Mouse (Mus musculus) liver, embryonic 13.5 days (tissue): Measurements from ENCODE around the gene Hspa1a. TPM values are rescaled to one million over a fixed set of nuclear protein-coding genes. Genes with fewer than 3 reads are reported as not detected.
"Not testable (repeated sequence)": the region's sequence is repeated elsewhere in the genome, so short reads cannot be mapped to it uniquely, and the experiment has no call there.

ENCODE experiments used
- ATAC-seq: fragments of 200-750 bp; cut with Nextera tagmentation; 2 replicates; pipeline ENCODE4 v1.8.0; 2017; ENCODE audit warnings: low read depth, mild to moderate bottlenecking, moderate number of reproducible peaks, moderate library complexity
- DNase-seq: peaks from one replicate; pipeline ENCODE4 v3.0.0; 2022
- H3K27ac ChIP-seq: fragments of 300-500 bp; sonication (generic); 2 replicates; pipeline ENCODE4 v1.5.1; 2015; ENCODE audit warnings: moderate library complexity, mild to moderate bottlenecking, inconsistent platforms
- H3K27me3 ChIP-seq: fragments of 300-500 bp; sonication (generic); 2 replicates; pipeline ENCODE4 v1.6.1; 2015; ENCODE audit warnings: mild to moderate bottlenecking, inconsistent platforms
- H3K36me3 ChIP-seq: fragments of 300-500 bp; sonication (generic); 2 replicates; pipeline ENCODE4 v1.6.1; 2015; ENCODE audit warnings: mild to moderate bottlenecking, inconsistent platforms
- H3K4me1 ChIP-seq: fragments of 300-500 bp; sonication (generic); replicated peaks from 2 replicates; pipeline ENCODE4 v1.6.1; 2015; ENCODE audit warnings: inconsistent platforms
- H3K4me2 ChIP-seq: fragments of 300-500 bp; sonication (generic); 2 replicates; pipeline ENCODE4 v1.6.1; 2015; ENCODE audit warnings: inconsistent platforms, mild to moderate bottlenecking, moderate library complexity
- H3K4me3 ChIP-seq: fragments of 300-500 bp; sonication (generic); replicated peaks from 2 replicates; pipeline ENCODE4 v1.5.1; 2015; ENCODE audit warnings: mild to moderate bottlenecking, inconsistent platforms
- H3K9ac ChIP-seq: fragments of 300-500 bp; sonication (generic); 2 replicates; pipeline ENCODE4 v1.6.1; 2015; ENCODE audit warnings: mild to moderate bottlenecking, inconsistent platforms
- H3K9me3 ChIP-seq: fragments of 300-500 bp; sonication (generic); replicated peaks from 2 replicates; pipeline ENCODE4 v1.6.1; 2016; ENCODE audit warnings: inconsistent platforms
- WGBS: fragments of 180-500 bp; shearing (Covaris S2); methylation state at CpG from one replicate; pipeline ENCODE4 v1.1.7; 2015; ENCODE audit not compliant: insufficient replicate concordance; 5-methylcytosine and 5-hydroxymethylcytosine counted together
- polyA plus RNA-seq: library from polyadenylated mRNA; unstranded; fragments of >200 nt; fragmentation: Nextera tagmentation; extraction: Ambion mirVana; gene quantifications from 2 replicates; pipeline ENCODE4 v1.2.1, GENCODE M21; 2015

Hspa1a gene
- polyA plus RNA-seq, 1 experiment from 2014 or later = 2.1 TPM

GRCm38 (mm10) chr17:34962125-34962524, 9.8 kb downstream of the Hspa1a start:
- ATAC-seq = no peak

GRCm38 (mm10) chr17:34960702-34961493, 11.1 kb downstream of the Hspa1a start:
- Histone ChIP-seq H3K4me2 (no peak overlapping the region), H3K9ac (no peak overlapping the region), H3K9me3 (no peaks in the 10 kb centered on the region), H3K27ac (no peak overlapping the region), H3K27me3 (peaks cover 77% of the 10 kb centered on the region), H3K4me3 (no peak overlapping the region; the same call in 1 of the 2 replicates), H3K36me3 (no peaks in the 10 kb centered on the region), H3K4me1 (peaks cover 19% of the 10 kb centered on the region)
- DNase-seq (no peak), ATAC-seq (no peak)

More at GRCm38 (mm10) chr17:34962125-34962524, 9.8 kb downstream of the Hspa1a start:
- Histone ChIP-seq H3K4me1 (peaks cover 20% of the 10 kb centered on the region), H3K9ac (no peak overlapping the region), H3K36me3 (no peaks in the 10 kb centered on the region), H3K27me3 (peaks cover 74% of the 10 kb centered on the region), H3K4me3 (no peak overlapping the region), H3K4me2 (no peak overlapping the region), H3K27ac (no peak overlapping the region), H3K9me3 (no peaks in the 10 kb centered on the region)
- WGBS = 20% methylated on average over 3 of the region's 3 CpGs
- no peak for DNase-seq

GRCm38 (mm10) chr17:34959881-34960515, 12.0 kb downstream of the Hspa1a start:
- ATAC-seq = peak; percentile 41; the same call in 1 of the 2 replicates
- Histone ChIP-seq H3K27me3 (peaks cover 77% of the 10 kb centered on the region), H3K4me1 (peaks cover 15% of the 10 kb centered on the region), H3K4me2 (peak overlapping the region; percentile 85), H3K4me3 (peak overlapping the region; percentile 58), H3K9me3 (no peaks in the 10 kb centered on the region), H3K9ac (peak overlapping the region; percentile 72), H3K36me3 (no peaks in the 10 kb centered on the region), H3K27ac (peak overlapping the region; percentile 79)
- DNase-seq = peak; percentile 51
- 6% methylated on average over 12 of the region's 12 CpGs for WGBS

GRCm38 (mm10) chr17:34959130-34959778, 12.7 kb downstream of the Hspa1a start, which contains the start of gene Hspa1b:
Gene Hspa1b, minus strand, starts transcription at chr17:34959238.
- Histone ChIP-seq H3K9ac (peak within 1 kb of the TSS; percentile 72), H3K27me3 (peaks cover 74% of the 10 kb centered on the region), H3K4me3 (peak within 1 kb of the TSS; percentile 58), H3K4me2 (peak within 1 kb of the TSS; percentile 85), H3K27ac (peak within 1 kb of the TSS; percentile 79), H3K4me1 (peaks cover 15% of the 10 kb centered on the region)
- H3K36me3 ChIP-seq, H3K9me3 ChIP-seq: not testable (repeated sequence)
- DNase-seq (peak; percentile 81), ATAC-seq (peak; percentile 88)
- WGBS = under 1% methylated on average over 32 of the region's 32 CpGs

GRCm38 (mm10) chr17:34958734-34959129, 13.2 kb downstream of the Hspa1a start:
- not testable (repeated sequence) for DNase-seq, H3K9ac ChIP-seq, H3K27ac ChIP-seq, H3K9me3 ChIP-seq, ATAC-seq, H3K36me3 ChIP-seq
- Histone ChIP-seq H3K4me1 (peaks cover 15% of the 10 kb centered on the region), H3K27me3 (peaks cover 71% of the 10 kb centered on the region), H3K4me2 (peak overlapping the region; percentile 85), H3K4me3 (peak overlapping the region; percentile 58)
- 3% methylated on average over 33 of the region's 47 CpGs for WGBS

GRCm38 (mm10) chr17:34957966-34958365, 14.0 kb downstream of the Hspa1a start:
- not testable (repeated sequence) for ATAC-seq, H3K4me2 ChIP-seq, DNase-seq

GRCm38 (mm10) chr17:34957291-34957690, 14.7 kb downstream of the Hspa1a start:
- not testable (repeated sequence) for DNase-seq, H3K9me3 ChIP-seq, H3K9ac ChIP-seq, H3K36me3 ChIP-seq, H3K4me2 ChIP-seq, H3K27ac ChIP-seq, H3K4me3 ChIP-seq, ATAC-seq
- Histone ChIP-seq H3K4me1 (peaks cover 22% of the 10 kb centered on the region), H3K27me3 (peaks cover 60% of the 10 kb centered on the region)
- WGBS = 20% methylated on average over 29 of the region's 40 CpGs

More at GRCm38 (mm10) chr17:34957966-34958365, 14.0 kb downstream of the Hspa1a start:
- 21% methylated on average over 26 of the region's 40 CpGs for WGBS
- Histone ChIP-seq H3K4me1 (peaks cover 21% of the 10 kb centered on the region), H3K27me3 (peaks cover 63% of the 10 kb centered on the region)
- H3K36me3 ChIP-seq, H3K4me3 ChIP-seq, H3K9ac ChIP-seq, H3K27ac ChIP-seq, H3K9me3 ChIP-seq: not testable (repeated sequence)

- Histone ChIP-seq H3K4me3 (no peak overlapping the region), H3K4me1 (peaks cover 28% of the 10 kb centered on the region), H3K9ac (no peak overlapping the region), H3K27me3 (peaks cover 52% of the 10 kb centered on the region), H3K4me2 (no peak overlapping the region), H3K36me3 (peaks cover 2% of the 10 kb centered on the region), H3K27ac (no peak overlapping the region), H3K9me3 (no peaks in the 10 kb centered on the region)
- 29% methylated on average over 1 of the region's 1 CpGs for WGBS
- ATAC-seq = no peak
- DNase-seq = no peak
Observed at GRCm38 (mm10) chr17:34956340-34956739, 15.6 kb downstream of the Hspa1a start.

GRCm38 (mm10) chr17:34955884-34956283, 16.1 kb downstream of the Hspa1a start:
- WGBS = 60% methylated on average over 3 of the region's 3 CpGs
- DNase-seq (no peak), ATAC-seq (no peak)
- peaks cover 6% of the 10 kb centered on the region for H3K36me3 ChIP-seq
- no peak overlapping the region for H3K4me3 ChIP-seq
- H3K4me1 ChIP-seq = peaks cover 33% of the 10 kb centered on the region
- no peak overlapping the region for H3K27ac ChIP-seq
- no peak overlapping the region for H3K9ac ChIP-seq
- H3K4me2 ChIP-seq = no peak overlapping the region
- H3K9me3 ChIP-seq = no peaks in the 10 kb centered on the region
- H3K27me3 ChIP-seq = peaks cover 49% of the 10 kb centered on the region

GRCm38 (mm10) chr17:34954831-34955230, 17.1 kb downstream of the Hspa1a start:
- peaks cover 43% of the 10 kb centered on the region for H3K27me3 ChIP-seq
- WGBS = 75% methylated on average over 4 of the region's 4 CpGs

GRCm38 (mm10) chr17:34953904-34954303, 18.1 kb downstream of the Hspa1a start:
- H3K27ac ChIP-seq = no peak overlapping the region
- H3K4me3 ChIP-seq = no peak overlapping the region
- H3K9me3 ChIP-seq = no peaks in the 10 kb centered on the region
- peaks cover 35% of the 10 kb centered on the region for H3K27me3 ChIP-seq
- H3K4me2 ChIP-seq = no peak overlapping the region
- WGBS = 83% methylated on average over 4 of the region's 4 CpGs
- ATAC-seq (no peak), DNase-seq (no peak)
- H3K4me1 ChIP-seq = peaks cover 32% of the 10 kb centered on the region
- peaks cover 23% of the 10 kb centered on the region for H3K36me3 ChIP-seq
- no peak overlapping the region for H3K9ac ChIP-seq

More at GRCm38 (mm10) chr17:34954831-34955230, 17.1 kb downstream of the Hspa1a start:
- Histone ChIP-seq H3K4me1 (peaks cover 34% of the 10 kb centered on the region), H3K9me3 (no peaks in the 10 kb centered on the region), H3K4me2 (no peak overlapping the region), H3K27ac (no peak overlapping the region), H3K4me3 (no peak overlapping the region), H3K9ac (no peak overlapping the region), H3K36me3 (peaks cover 17% of the 10 kb centered on the region)
- ATAC-seq = no peak
- no peak for DNase-seq
